Mouse (Mus musculus): ENCODE measurements around the gene Gabrb1. TPM values are rescaled to one million over a fixed set of nuclear protein-coding genes. Genes with fewer than 3 reads are reported as not detected.

Gene Gabrb1
- polyA plus RNA-seq, 1 experiment from 2014 or later = 24.8 TPM

- no peaks in the 10 kb centered on the region for H3K36me3 ChIP-seq (ENCODE audit: control insufficient read depth, insufficient read depth)
- no peak overlapping the region for H3K27ac ChIP-seq (ENCODE audit: low read length)
- peaks cover 25% of the 10 kb centered on the region for H3K4me1 ChIP-seq (replicated peaks; ENCODE audit: control insufficient read depth, insufficient read depth, low read length)
- 66% methylated on average over 5 of the region's 5 CpGs for WGBS
- no peaks in the 10 kb centered on the region for H3K27me3 ChIP-seq (replicated peaks; ENCODE audit: control insufficient read depth, insufficient read depth, low read length)
- no peaks in the 10 kb centered on the region for H3K9me3 ChIP-seq (ENCODE audit: control insufficient read depth, low read length)
- no peak for ATAC-seq
- H3K4me2 ChIP-seq (ENCODE audit: low read length) = no peak overlapping the region
- H3K9ac ChIP-seq (replicated peaks; ENCODE audit: low read depth, low read length) = no peak overlapping the region
- H3K4me3 ChIP-seq (replicated peaks; ENCODE audit: low read length) = no peak overlapping the region
Observed at GRCm38 (mm10) chr5:71972831-71973230, 314.9 kb downstream of the Gabrb1 start.

DNA sequence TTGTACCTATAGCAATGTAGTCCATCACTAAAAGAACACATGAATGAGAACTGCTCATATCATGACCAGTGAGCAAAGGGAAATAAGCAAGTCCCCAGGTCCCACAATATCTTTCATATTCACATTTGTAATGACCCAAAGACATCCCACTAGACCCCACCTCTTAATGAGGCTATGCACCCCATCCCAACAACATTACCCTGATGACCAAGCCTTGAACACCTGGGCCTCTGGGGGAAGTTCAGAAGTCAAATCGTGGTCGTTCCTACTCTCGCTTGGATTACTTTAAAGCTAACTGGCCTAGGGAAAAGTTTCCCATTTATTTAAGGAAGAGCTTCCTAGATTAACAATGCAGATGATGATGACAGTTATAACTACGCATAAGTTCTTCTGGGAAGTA lies 318.2 kb downstream of the Gabrb1 start:
- no peak overlapping the region for H3K4me3 ChIP-seq (replicated peaks; ENCODE audit: low read length)
- H3K36me3 ChIP-seq (ENCODE audit: control insufficient read depth, insufficient read depth) = no peaks in the 10 kb centered on the region
- WGBS = 68% methylated on average over 4 of the region's 4 CpGs
- no peaks in the 10 kb centered on the region for H3K27me3 ChIP-seq (replicated peaks; ENCODE audit: control insufficient read depth, insufficient read depth, low read length)
- ATAC-seq = peak; percentile 1; the same call in 1 of the 2 replicates
- H3K27ac ChIP-seq (ENCODE audit: low read length) = peak overlapping the region; percentile 78
- peaks cover 14% of the 10 kb centered on the region for H3K4me1 ChIP-seq (replicated peaks; ENCODE audit: control insufficient read depth, insufficient read depth, low read length)
- H3K9me3 ChIP-seq (ENCODE audit: control insufficient read depth, low read length) = no peaks in the 10 kb centered on the region
- no peak overlapping the region for H3K4me2 ChIP-seq (ENCODE audit: low read length)
- H3K9ac ChIP-seq (replicated peaks; ENCODE audit: low read depth, low read length) = no peak overlapping the region

GRCm38 (mm10) chr5:71976571-71977061 lies 318.7 kb downstream of the Gabrb1 start:
- peak overlapping the region; percentile 78 for H3K27ac ChIP-seq (ENCODE audit: low read length)
- ATAC-seq = peak; percentile 98
- no peak overlapping the region for H3K9ac ChIP-seq (replicated peaks; ENCODE audit: low read depth, low read length)
- peaks cover 14% of the 10 kb centered on the region for H3K4me1 ChIP-seq (replicated peaks; ENCODE audit: control insufficient read depth, insufficient read depth, low read length)
- no peaks in the 10 kb centered on the region for H3K36me3 ChIP-seq (ENCODE audit: control insufficient read depth, insufficient read depth)
- no peak overlapping the region for H3K4me3 ChIP-seq (replicated peaks; ENCODE audit: low read length)
- H3K9me3 ChIP-seq (ENCODE audit: control insufficient read depth, low read length) = no peaks in the 10 kb centered on the region
- WGBS = 5% methylated on average over 5 of the region's 5 CpGs
- no peaks in the 10 kb centered on the region for H3K27me3 ChIP-seq (replicated peaks; ENCODE audit: control insufficient read depth, insufficient read depth, low read length)
- 0 out of 2 replicates have a peak overlapping the region, but pooled peaks have one; percentile 0 for H3K4me2 ChIP-seq (ENCODE audit: low read length)

DNA sequence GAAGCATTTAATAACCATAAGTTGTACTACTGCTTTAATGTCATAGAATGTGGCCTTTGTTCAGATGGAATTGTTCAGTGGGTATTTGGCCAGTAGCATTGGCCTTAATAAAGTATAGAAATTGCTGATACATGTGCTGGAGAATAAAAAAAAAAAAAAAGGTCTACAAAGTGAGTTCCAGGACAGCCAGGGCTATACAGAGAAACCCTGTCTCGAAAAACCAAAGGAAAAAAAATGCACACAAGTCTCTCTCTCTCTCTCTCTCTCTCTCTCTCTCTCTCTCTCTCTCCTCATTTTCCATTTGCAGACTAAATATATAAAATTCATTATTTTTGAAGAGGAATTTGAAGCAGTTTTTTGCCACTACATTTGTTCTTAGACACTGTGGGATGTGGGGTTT lies 328.6 kb downstream of the Gabrb1 start:
- peak; percentile 27; the same call in 1 of the 2 replicates for ATAC-seq
- peak overlapping the region; percentile 49 for H3K27ac ChIP-seq (ENCODE audit: low read length)
- WGBS = 33% methylated on average over 1 of the region's 1 CpGs

GRCm38 (mm10) chr5:71986983-71987398 lies 329.1 kb downstream of the Gabrb1 start:
- 28% methylated on average over 5 of the region's 5 CpGs for WGBS
- Histone ChIP-seq H3K4me2 (ENCODE audit: low read length) (no peak overlapping the region), H3K36me3 (ENCODE audit: control insufficient read depth, insufficient read depth) (no peaks in the 10 kb centered on the region), H3K9me3 (ENCODE audit: control insufficient read depth, low read length) (no peaks in the 10 kb centered on the region), H3K27ac (ENCODE audit: low read length) (peak overlapping the region; percentile 49), H3K4me1 (replicated peaks; ENCODE audit: control insufficient read depth, insufficient read depth, low read length) (peaks cover 6% of the 10 kb centered on the region), H3K4me3 (replicated peaks; ENCODE audit: low read length) (no peak overlapping the region), H3K9ac (replicated peaks; ENCODE audit: low read depth, low read length) (no peak overlapping the region), H3K27me3 (replicated peaks; ENCODE audit: control insufficient read depth, insufficient read depth, low read length) (no peaks in the 10 kb centered on the region)
- peak; percentile 91 for ATAC-seq

More for the DNA sequence above, 328.6 kb downstream of the Gabrb1 start:
- Histone ChIP-seq H3K27me3 (replicated peaks; ENCODE audit: control insufficient read depth, insufficient read depth, low read length) (no peaks in the 10 kb centered on the region), H3K9me3 (ENCODE audit: control insufficient read depth, low read length) (no peaks in the 10 kb centered on the region), H3K36me3 (ENCODE audit: control insufficient read depth, insufficient read depth) (no peaks in the 10 kb centered on the region), H3K4me3 (replicated peaks; ENCODE audit: low read length) (no peak overlapping the region), H3K9ac (replicated peaks; ENCODE audit: low read depth, low read length) (no peak overlapping the region), H3K4me2 (ENCODE audit: low read length) (no peak overlapping the region), H3K4me1 (replicated peaks; ENCODE audit: control insufficient read depth, insufficient read depth, low read length) (peaks cover 6% of the 10 kb centered on the region)

DNA sequence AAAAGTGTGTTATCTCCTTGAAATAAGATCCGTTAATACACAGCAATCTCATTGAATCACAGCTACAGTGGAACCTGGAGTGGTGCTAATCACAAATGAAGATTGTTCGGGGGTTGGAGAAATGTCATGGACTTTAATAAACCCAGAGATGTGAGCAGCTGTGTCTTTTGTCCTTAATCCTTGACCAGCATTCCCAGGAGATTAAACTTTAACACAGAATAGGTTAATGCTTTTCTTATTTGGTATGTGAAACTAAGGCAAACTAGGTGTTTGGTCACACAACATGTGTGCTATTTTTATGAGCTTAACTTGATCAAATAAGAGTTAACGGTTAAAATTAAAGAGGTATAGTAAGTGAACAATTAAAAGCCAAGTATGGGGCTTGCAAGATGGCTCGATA lies 341.6 kb downstream of the Gabrb1 start:
- ATAC-seq = peak; percentile 28; the same call in 1 of the 2 replicates

DNA sequence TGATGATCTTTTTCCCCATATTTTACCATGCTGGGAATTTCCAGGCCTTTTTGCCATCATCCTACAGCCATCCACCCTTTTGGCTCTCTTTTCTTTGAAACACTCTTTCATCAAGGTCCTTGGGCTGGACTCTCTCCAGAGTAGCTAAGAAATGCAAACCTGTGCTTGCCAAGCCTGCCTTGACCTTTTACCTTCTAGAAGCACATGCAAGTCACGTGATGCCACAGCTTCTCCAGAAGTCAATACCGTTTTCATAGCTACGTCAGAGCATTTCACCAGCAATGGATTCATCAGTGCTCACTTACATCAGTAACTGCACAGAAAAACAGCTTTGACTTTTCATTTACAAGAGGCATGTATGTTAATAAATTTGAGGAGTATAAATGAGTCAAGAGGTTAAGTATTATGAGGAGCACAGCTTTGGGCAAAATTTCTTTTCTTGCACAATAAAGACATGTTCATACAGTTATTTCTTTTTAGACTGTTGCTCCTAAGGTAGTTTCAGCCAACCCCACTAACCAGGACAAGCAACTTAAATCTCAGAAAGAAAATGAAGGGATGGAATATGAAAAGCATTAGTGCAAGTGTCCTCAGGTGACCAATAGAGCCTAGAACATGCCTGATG lies 346.0 kb downstream of the Gabrb1 start:
- no peak overlapping the region for H3K27ac ChIP-seq (ENCODE audit: low read length)
- no peaks in the 10 kb centered on the region for H3K27me3 ChIP-seq (replicated peaks; ENCODE audit: control insufficient read depth, insufficient read depth, low read length)
- H3K9ac ChIP-seq (replicated peaks; ENCODE audit: low read depth, low read length) = no peak overlapping the region
- ATAC-seq = no peak
- no peaks in the 10 kb centered on the region for H3K4me1 ChIP-seq (replicated peaks; ENCODE audit: control insufficient read depth, insufficient read depth, low read length)
- no peak overlapping the region for H3K4me3 ChIP-seq (replicated peaks; ENCODE audit: low read length)
- no peaks in the 10 kb centered on the region for H3K9me3 ChIP-seq (ENCODE audit: control insufficient read depth, low read length)
- H3K36me3 ChIP-seq (ENCODE audit: control insufficient read depth, insufficient read depth) = no peaks in the 10 kb centered on the region
- 88% methylated on average over 3 of the region's 3 CpGs for WGBS
- no peak overlapping the region for H3K4me2 ChIP-seq (ENCODE audit: low read length)

More for the DNA sequence above, 341.6 kb downstream of the Gabrb1 start:
- 65% methylated on average over 4 of the region's 4 CpGs for WGBS
- Histone ChIP-seq H3K4me2 (ENCODE audit: low read length) (no peak overlapping the region), H3K4me3 (replicated peaks; ENCODE audit: low read length) (no peak overlapping the region), H3K4me1 (replicated peaks; ENCODE audit: control insufficient read depth, insufficient read depth, low read length) (no peaks in the 10 kb centered on the region), H3K27me3 (replicated peaks; ENCODE audit: control insufficient read depth, insufficient read depth, low read length) (no peaks in the 10 kb centered on the region), H3K9ac (replicated peaks; ENCODE audit: low read depth, low read length) (no peak overlapping the region), H3K36me3 (ENCODE audit: control insufficient read depth, insufficient read depth) (no peaks in the 10 kb centered on the region), H3K9me3 (ENCODE audit: control insufficient read depth, low read length) (no peaks in the 10 kb centered on the region), H3K27ac (ENCODE audit: low read length) (no peak overlapping the region)

- H3K4me3 ChIP-seq (replicated peaks; ENCODE audit: low read length) = no peak overlapping the region
- no peaks in the 10 kb centered on the region for H3K36me3 ChIP-seq (ENCODE audit: control insufficient read depth, insufficient read depth)
- H3K9me3 ChIP-seq (ENCODE audit: control insufficient read depth, low read length) = no peaks in the 10 kb centered on the region
- no peak overlapping the region for H3K9ac ChIP-seq (replicated peaks; ENCODE audit: low read depth, low read length)
- H3K27me3 ChIP-seq (replicated peaks; ENCODE audit: control insufficient read depth, insufficient read depth, low read length) = no peaks in the 10 kb centered on the region
- no peak overlapping the region for H3K4me2 ChIP-seq (ENCODE audit: low read length)
- no peak overlapping the region for H3K27ac ChIP-seq (ENCODE audit: low read length)
- peak; percentile 62; the same call in 1 of the 2 replicates for ATAC-seq
- H3K4me1 ChIP-seq (replicated peaks; ENCODE audit: control insufficient read depth, insufficient read depth, low read length) = no peaks in the 10 kb centered on the region
Observed at GRCm38 (mm10) chr5:72036954-72037353, 379.0 kb downstream of the Gabrb1 start.

DNA sequence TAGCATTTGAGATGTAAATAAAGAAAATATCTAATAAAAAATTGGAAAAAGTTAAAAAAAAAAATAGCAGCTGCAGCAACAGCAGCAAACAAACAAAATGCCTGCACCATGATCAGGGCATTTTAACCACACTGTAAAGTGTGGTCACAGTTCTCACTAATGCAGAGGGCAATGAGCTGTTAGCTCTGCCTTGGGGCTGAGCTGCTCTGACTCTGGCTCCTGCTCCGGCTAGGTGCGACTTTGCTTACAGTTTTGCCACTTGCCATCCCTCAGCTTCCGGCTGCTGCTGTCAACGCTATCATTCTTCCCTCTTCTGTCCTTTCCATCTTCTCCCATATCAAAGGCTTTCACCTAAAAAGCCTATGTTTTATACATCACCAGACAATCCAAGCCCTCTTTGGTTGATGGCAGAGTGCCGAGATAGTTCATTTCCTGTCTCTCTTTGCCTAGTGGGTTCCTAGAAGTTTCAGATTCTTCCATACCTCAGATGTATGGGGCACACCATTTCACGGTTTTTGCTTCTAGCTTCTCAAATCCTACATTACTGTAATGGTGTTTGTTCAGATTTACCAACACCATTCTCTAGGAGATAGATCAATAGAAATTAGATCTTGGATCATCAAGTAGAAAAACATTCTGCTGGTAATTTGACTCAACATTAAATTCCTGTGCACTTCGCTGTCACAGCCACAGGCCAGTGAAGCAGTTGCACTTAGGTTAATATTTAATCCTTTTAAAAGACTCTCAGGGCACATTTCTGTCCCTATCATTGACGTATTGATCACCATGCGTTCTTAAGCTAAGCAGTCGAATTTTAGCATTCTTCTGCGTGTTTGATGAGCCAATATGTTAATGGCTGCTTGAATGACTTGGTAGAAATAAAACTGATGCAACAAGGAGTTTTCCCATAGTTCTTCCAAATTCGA lies 385.6 kb downstream of the Gabrb1 start:
- Histone ChIP-seq H3K9ac (replicated peaks; ENCODE audit: low read depth, low read length) (no peak overlapping the region), H3K4me2 (ENCODE audit: low read length) (no peak overlapping the region), H3K9me3 (ENCODE audit: control insufficient read depth, low read length) (no peaks in the 10 kb centered on the region), H3K27me3 (replicated peaks; ENCODE audit: control insufficient read depth, insufficient read depth, low read length) (no peaks in the 10 kb centered on the region), H3K27ac (ENCODE audit: low read length) (no peak overlapping the region), H3K4me1 (replicated peaks; ENCODE audit: control insufficient read depth, insufficient read depth, low read length) (no peaks in the 10 kb centered on the region), H3K4me3 (replicated peaks; ENCODE audit: low read length) (no peak overlapping the region), H3K36me3 (ENCODE audit: control insufficient read depth, insufficient read depth) (no peaks in the 10 kb centered on the region)
- WGBS = 88% methylated on average over 12 of the region's 12 CpGs
- no peak for ATAC-seq
